Mouse (Mus musculus) MEL (cell line): ENCODE results near the gene Tom1l2. TPM values are rescaled to one million over a fixed set of nuclear protein-coding genes. Genes with fewer than 3 reads are reported as not detected.

Source experiments
- DNase-seq: peaks from one replicate; pipeline ENCODE4 v3.0.0; 2011; ENCODE audit warnings: low read depth, low spot score
- H3K27ac ChIP-seq: 2 replicates; pipeline ENCODE4 v1.5.1; 2012; ENCODE audit warnings: low read depth, mild to moderate bottlenecking, control low read depth, low read length, moderate library complexity; ENCODE audit not compliant: control insufficient read depth
- H3K27me3 ChIP-seq, 2 experiments: fragments of 150-350 bp in 1 of 2; sonication (generic) in 1 of 2; 2 replicates each; pipeline ENCODE4 v1.6.1; 2012; ENCODE audit warnings: low read length in 2 of 2, mild to moderate bottlenecking in 2 of 2, improper control_type of control experiment in 1 of 2, moderate library complexity in 1 of 2; ENCODE audit not compliant: insufficient read depth in 2 of 2, control insufficient read depth in 1 of 2
- H3K36me3 ChIP-seq, 2 experiments: 2 replicates each; pipeline ENCODE4 v1.6.1; 2012 to 2014; ENCODE audit warnings: low read length in 2 of 2, improper control_type of control experiment in 1 of 2, inconsistent platforms in 1 of 2, mild to moderate bottlenecking in 1 of 2; ENCODE audit not compliant: insufficient read depth in 2 of 2, control insufficient read depth in 1 of 2
- H3K4me1 ChIP-seq, 2 experiments: fragments of 150-350 bp in 1 of 2; sonication (generic) in 1 of 2; 2 replicates each; pipeline ENCODE4 v1.6.1; 2012; ENCODE audit warnings: low read length in 2 of 2, improper control_type of control experiment in 1 of 2, mild to moderate bottlenecking in 1 of 2; ENCODE audit not compliant: insufficient read depth in 2 of 2, control insufficient read depth in 1 of 2
- H3K4me3 ChIP-seq, 2 experiments: fragments of 150-350 bp in 1 of 2; sonication (generic) in 1 of 2; 2 replicates each; pipeline ENCODE4 v1.5.1; 2012; ENCODE audit warnings: low read depth in 2 of 2, low read length in 2 of 2, mild to moderate bottlenecking in 2 of 2, moderate library complexity in 2 of 2, control low read depth in 1 of 2, improper control_type of control experiment in 1 of 2; ENCODE audit not compliant: control insufficient read depth in 1 of 2, insufficient read depth in 1 of 2
- H3K79me2 ChIP-seq: 2 replicates; pipeline ENCODE4 v1.6.1; 2012; ENCODE audit warnings: mild to moderate bottlenecking, low read length, moderate library complexity; ENCODE audit not compliant: control insufficient read depth, poor library complexity, insufficient read depth
- H3K9ac ChIP-seq: 2 replicates; pipeline ENCODE4 v1.6.1; 2012; ENCODE audit warnings: low read depth, mild to moderate bottlenecking, control low read depth, low read length, moderate library complexity; ENCODE audit not compliant: control insufficient read depth, poor library complexity, severe bottlenecking
- H3K9me3 ChIP-seq: fragments of 150-350 bp; sonication (generic); replicated peaks from 2 replicates; pipeline ENCODE4 v1.6.1; 2012; ENCODE audit warnings: mild to moderate bottlenecking, low read length, improper control_type of control experiment, moderate library complexity; ENCODE audit not compliant: insufficient read depth
- CHD1 ChIP-seq: IDR thresholded peaks from 2 replicates; pipeline ENCODE4 v1.6.1; 2012; ENCODE audit warnings: low read depth, mild to moderate bottlenecking, inconsistent platforms, low read length, improper control_type of control experiment
- ETS1 ChIP-seq: IDR thresholded peaks from 2 replicates; pipeline ENCODE4 v1.6.1; 2012; ENCODE audit warnings: low read depth, mild to moderate bottlenecking, inconsistent platforms, low read length, improper control_type of control experiment, moderate library complexity
- GABPA ChIP-seq: IDR thresholded peaks from 2 replicates; pipeline ENCODE4 v1.6.1; 2012; ENCODE audit warnings: low read depth, mild to moderate bottlenecking, inconsistent platforms, low read length, improper control_type of control experiment, moderate library complexity
- GATA1 ChIP-seq: IDR thresholded peaks from 2 replicates; pipeline ENCODE4 v1.6.1; 2011; ENCODE audit warnings: low read depth, low read length, improper control_type of control experiment
- MAZ ChIP-seq: IDR thresholded peaks from 2 replicates; pipeline ENCODE4 v1.6.1; 2012; ENCODE audit warnings: low read depth, mild to moderate bottlenecking, inconsistent platforms, low read length, improper control_type of control experiment
- MYB ChIP-seq: IDR thresholded peaks from 2 replicates; pipeline ENCODE4 v1.6.1; 2011; ENCODE audit warnings: mild to moderate bottlenecking, low read depth, low read length, improper control_type of control experiment
- MYC ChIP-seq: IDR thresholded peaks from 2 replicates; pipeline ENCODE4 v1.6.1; 2011; ENCODE audit warnings: low read depth, mild to moderate bottlenecking, low read length, improper control_type of control experiment, moderate library complexity
- NELFE ChIP-seq: IDR thresholded peaks from 2 replicates; pipeline ENCODE4 v1.6.1; 2011; ENCODE audit warnings: low read depth, low read length, improper control_type of control experiment
- POLR2AphosphoS5 ChIP-seq: IDR thresholded peaks from 2 replicates; pipeline ENCODE4 v1.6.1; 2012; ENCODE audit warnings: low read depth, borderline replicate concordance, mild to moderate bottlenecking, inconsistent platforms, low read length, moderate library complexity, mixed read lengths
- SMC3 ChIP-seq: IDR thresholded peaks from 2 replicates; pipeline ENCODE4 v1.6.1; 2011; ENCODE audit warnings: low read depth, low read length, improper control_type of control experiment
- TAL1 ChIP-seq: IDR thresholded peaks from 2 replicates; pipeline ENCODE4 v1.6.1; 2012; ENCODE audit warnings: mild to moderate bottlenecking, inconsistent platforms, low read length, moderate library complexity, mixed read lengths
- TBP ChIP-seq: IDR thresholded peaks from 2 replicates; pipeline ENCODE4 v1.8.0; 2011; ENCODE audit warnings: low read depth, low read length, improper control_type of control experiment
- UBTF ChIP-seq: IDR thresholded peaks from 2 replicates; pipeline ENCODE4 v1.6.1; 2012; ENCODE audit warnings: low read depth, mild to moderate bottlenecking, inconsistent platforms, low read length, improper control_type of control experiment, moderate library complexity, borderline replicate concordance; ENCODE audit not compliant: insufficient read depth
- USF2 ChIP-seq, 2 experiments: IDR thresholded peaks; 2 replicates each; pipeline ENCODE4 v1.6.1; 2011 to 2012; ENCODE audit warnings: improper control_type of control experiment in 2 of 2, low read length in 2 of 2, borderline replicate concordance in 1 of 2, inconsistent platforms in 1 of 2, low read depth in 1 of 2, mild to moderate bottlenecking in 1 of 2; ENCODE audit not compliant: insufficient read depth in 1 of 2
- ZC3H11A ChIP-seq: IDR thresholded peaks from 2 replicates; pipeline ENCODE4 v1.6.1; 2012; ENCODE audit warnings: low read depth, mild to moderate bottlenecking, inconsistent platforms, low read length, improper control_type of control experiment
- ZKSCAN1 ChIP-seq: IDR thresholded peaks from 2 replicates; pipeline ENCODE4 v1.6.1; 2012; ENCODE audit warnings: low read depth, mild to moderate bottlenecking, inconsistent platforms, low read length, improper control_type of control experiment, moderate library complexity
- polyA plus RNA-seq, 2 experiments: library from polyadenylated mRNA; stranded (reverse) in 1 of 2; unstranded in 1 of 2; fragments of >175 nt in 1 of 2; fragments of >200 nt in 1 of 2; gene quantifications; 2 replicates each; pipeline versions ENCODE4 v1.2.1 to v1.2.4; 2012; ENCODE audit warnings: low replicate concordance in 2 of 2, low read depth in 1 of 2; ENCODE audit not compliant: insufficient read length in 2 of 2, insufficient read depth in 1 of 2, missing spikeins in 1 of 2
- total RNA-seq: library from RNA; depleted of rRNA; stranded (reverse); fragments of 300-350 nt; gene quantifications from 2 replicates; pipeline ENCODE4 v1.2.3, GENCODE M21; 2012

Gene Tom1l2
- total and polyA plus RNA-seq, 3 experiments: 6.8 to 12.2 TPM; not detected in 1

GRCm38 (mm10) chr11:60374481-60374880 is 21.8 kb upstream of the Tom1l2 start:
- H3K27ac ChIP-seq: no peak overlapping the region
- no peaks in the 10 kb centered on the region for H3K79me2 ChIP-seq
- no peak overlapping the region for H3K9ac ChIP-seq
- H3K4me1 ChIP-seq: no peaks in the 10 kb centered on the region
- H3K27me3 ChIP-seq: peaks cover 0 to 1% of the 10 kb centered on the region in 2 experiments; a peak in 3 of 4 replicates
- no peak for TF ChIP-seq ETS1
- H3K4me3 ChIP-seq: no peak overlapping the region
- H3K9me3 ChIP-seq: no peaks in the 10 kb centered on the region
- DNase-seq: no peak
- no peaks in the 10 kb centered on the region for H3K36me3 ChIP-seq

GRCm38 (mm10) chr11:60370431-60370830 is 17.7 kb upstream of the Tom1l2 start:
- Histone ChIP-seq H3K9me3 (no peaks in the 10 kb centered on the region), H3K4me3 (no peak overlapping the region), H3K4me1 (no peaks in the 10 kb centered on the region), H3K79me2 (no peaks in the 10 kb centered on the region), H3K27ac (no peak overlapping the region), H3K9ac (no peak overlapping the region), H3K36me3 (no peaks in the 10 kb centered on the region), H3K27me3 (peaks cover 0 to 5% of the 10 kb centered on the region in 2 experiments; a peak in 3 of 4 replicates)
- DNase-seq: no peak
- TF ChIP-seq GATA1 (no peak), USF2 (IDR thresholded peaks at IDR 0.05; ENCODE audit: borderline replicate concordance in 1 of 2, insufficient read depth in 1 of 2, low read depth in 1 of 2, low read length in 2 of 2) (no peak), POLR2AphosphoS5 (no peak), UBTF (no peak), ZKSCAN1 (no peak), ZC3H11A (no peak), MYC (no peak), TAL1 (no peak), GABPA (no peak), NELFE (no peak), MYB (no peak), MAZ (no peak), CHD1 (no peak), SMC3 (no peak)

- no peak for DNase-seq
- no peak overlapping the region for H3K4me3 ChIP-seq
- H3K4me1 ChIP-seq: no peaks in the 10 kb centered on the region
- no peaks in the 10 kb centered on the region for H3K9me3 ChIP-seq
- H3K27ac ChIP-seq: no peak overlapping the region
- H3K9ac ChIP-seq: no peak overlapping the region
- no peak for TF ChIP-seq MYC
- no peak for TF ChIP-seq ZKSCAN1
- TF ChIP-seq TBP: no peak
- TF ChIP-seq TAL1: no peak
- TF ChIP-seq ZC3H11A: no peak
- peaks cover 0 to 5% of the 10 kb centered on the region in 2 experiments; a peak in 3 of 4 replicates for H3K27me3 ChIP-seq
- no peaks in the 10 kb centered on the region for H3K79me2 ChIP-seq
- H3K36me3 ChIP-seq: no peaks in the 10 kb centered on the region
Measured at GRCm38 (mm10) chr11:60369448-60369847, 16.7 kb upstream of the Tom1l2 start.
